Mouse (Mus musculus) telencephalon, adult 2 months (tissue): ENCODE measurements around the gene Polr2f.

ENCODE experiments used
- DNase-seq: peaks from one replicate; pipeline ENCODE4 v3.0.0-alpha.2; 2011; ENCODE audit warnings: low read depth, low spot score

Polr2f gene

DNA sequence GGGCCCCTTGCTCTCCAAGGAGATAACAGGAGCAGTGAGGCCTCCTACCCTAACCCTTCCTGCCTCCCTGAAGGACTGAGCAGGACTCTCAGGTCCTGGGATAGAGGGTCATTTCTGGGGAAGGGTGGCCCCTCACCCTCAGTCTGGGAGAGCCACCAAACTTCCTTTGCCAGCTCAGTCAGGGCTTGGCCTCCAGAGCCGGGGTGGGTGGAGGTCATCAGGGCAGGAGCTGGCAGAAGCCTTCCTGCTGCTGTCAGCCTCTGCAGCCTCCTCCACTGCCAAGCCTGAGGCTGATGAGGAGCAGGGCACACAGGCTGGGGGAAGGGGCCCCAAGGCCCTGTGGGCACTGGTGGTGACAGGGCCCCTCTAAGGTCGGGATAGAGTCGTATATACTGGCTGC, 14.8 kb downstream of the Polr2f start:
- no peak for DNase-seq

GRCm38 (mm10) chr15:79162301-79162700, 21.5 kb downstream of the Polr2f start:
- DNase-seq = no peak

DNA sequence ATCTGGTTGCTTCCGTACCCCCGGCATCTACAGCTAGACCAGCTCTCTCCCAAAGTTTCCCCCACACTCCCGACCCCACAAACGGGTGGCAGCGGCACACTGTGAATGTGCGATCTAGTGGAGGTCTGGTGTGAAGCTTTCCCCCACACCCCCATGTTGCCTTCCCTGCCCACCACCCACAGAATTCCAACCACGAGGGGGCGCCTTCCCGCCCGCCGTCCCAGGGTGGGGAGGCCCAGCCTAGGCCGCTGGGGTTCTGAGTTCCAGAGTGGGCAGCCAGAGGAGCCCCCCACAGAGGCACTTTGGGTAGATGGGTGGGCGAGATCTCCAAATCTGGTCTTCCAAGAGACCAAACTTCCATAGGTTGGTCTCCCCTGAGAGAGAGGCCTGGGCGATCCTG, 22.0 kb downstream of the Polr2f start:
- no peak for DNase-seq

GRCm38 (mm10) chr15:79164251-79164650, 23.4 kb downstream of the Polr2f start:
- peak; percentile 29 for DNase-seq

DNA sequence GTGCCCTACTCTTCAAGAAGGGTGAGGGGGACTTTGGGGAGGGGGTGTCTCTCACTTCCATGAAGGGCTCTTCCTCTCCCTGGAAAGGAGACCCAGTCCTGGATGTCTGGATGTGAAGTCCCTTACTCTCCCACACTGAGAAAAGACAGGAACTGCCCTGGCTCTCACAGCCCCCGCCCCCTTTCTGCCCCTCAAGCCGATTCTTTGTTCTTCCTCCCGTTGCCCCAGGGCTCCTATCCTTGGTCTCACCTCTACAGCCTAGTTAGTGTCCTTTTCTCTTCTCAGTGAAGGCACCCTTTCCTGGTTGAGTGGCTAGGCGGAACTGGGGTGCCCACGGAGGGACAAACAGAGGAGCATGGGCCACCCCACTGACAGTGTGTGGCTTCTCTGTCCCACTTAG, 24.3 kb downstream of the Polr2f start, which contains the start of gene Sox10:
Gene Sox10, minus strand, starts transcription at position 101 of the 400 bp plus-strand sequence.
- DNase-seq = no peak

GRCm38 (mm10) chr15:79166712-79167111, 25.9 kb downstream of the Polr2f start:
- DNase-seq = peak; percentile 40

DNA sequence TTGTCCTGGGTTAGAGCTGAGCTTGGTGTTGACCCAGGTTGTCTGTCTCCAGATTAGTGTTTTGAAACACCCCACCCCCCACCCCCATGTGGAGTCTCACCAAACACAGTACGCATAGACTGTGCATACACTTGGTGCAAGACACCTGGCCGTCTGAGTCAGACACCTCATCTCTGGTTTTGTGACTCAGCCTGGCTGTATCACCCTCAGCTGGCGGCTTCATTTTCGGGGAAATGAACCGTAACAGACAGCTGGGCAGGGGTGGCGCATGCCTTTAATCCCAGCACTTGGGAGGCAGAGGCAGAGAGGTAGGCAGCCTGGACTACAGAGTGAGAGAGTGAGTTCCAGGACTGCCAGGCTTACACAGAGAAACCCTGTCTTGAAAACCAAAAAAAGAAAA, 36.1 kb downstream of the Polr2f start:
- no peak for DNase-seq

GRCm38 (mm10) chr15:79185213-79185612, 44.4 kb downstream of the Polr2f start:
- no peak for DNase-seq

GRCm38 (mm10) chr15:79187819-79188218, 47.0 kb downstream of the Polr2f start:
- no peak for DNase-seq

- DNase-seq = no peak
Measured at GRCm38 (mm10) chr15:79191426-79191825, 50.6 kb downstream of the Polr2f start.

DNA sequence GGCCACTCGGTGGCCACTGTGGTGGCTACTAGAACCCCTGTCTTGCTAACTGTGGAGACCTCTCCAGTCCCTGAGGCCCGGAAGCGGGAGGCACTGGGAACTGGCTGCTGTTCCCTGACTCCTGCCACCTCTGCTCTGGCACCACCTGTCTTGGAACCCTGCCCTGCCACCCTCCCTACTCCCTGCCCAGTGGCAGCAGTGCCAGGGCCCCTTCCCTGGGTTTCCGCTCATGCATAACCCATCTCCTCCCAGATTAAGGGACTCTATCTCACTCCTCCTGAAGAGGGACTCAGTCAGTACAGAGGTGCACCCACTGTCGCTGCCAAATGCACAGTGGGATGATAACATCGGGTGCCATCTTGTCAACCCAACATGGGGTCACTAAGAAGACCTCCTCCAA, 51.6 kb downstream of the Polr2f start:
- no peak for DNase-seq

DNA sequence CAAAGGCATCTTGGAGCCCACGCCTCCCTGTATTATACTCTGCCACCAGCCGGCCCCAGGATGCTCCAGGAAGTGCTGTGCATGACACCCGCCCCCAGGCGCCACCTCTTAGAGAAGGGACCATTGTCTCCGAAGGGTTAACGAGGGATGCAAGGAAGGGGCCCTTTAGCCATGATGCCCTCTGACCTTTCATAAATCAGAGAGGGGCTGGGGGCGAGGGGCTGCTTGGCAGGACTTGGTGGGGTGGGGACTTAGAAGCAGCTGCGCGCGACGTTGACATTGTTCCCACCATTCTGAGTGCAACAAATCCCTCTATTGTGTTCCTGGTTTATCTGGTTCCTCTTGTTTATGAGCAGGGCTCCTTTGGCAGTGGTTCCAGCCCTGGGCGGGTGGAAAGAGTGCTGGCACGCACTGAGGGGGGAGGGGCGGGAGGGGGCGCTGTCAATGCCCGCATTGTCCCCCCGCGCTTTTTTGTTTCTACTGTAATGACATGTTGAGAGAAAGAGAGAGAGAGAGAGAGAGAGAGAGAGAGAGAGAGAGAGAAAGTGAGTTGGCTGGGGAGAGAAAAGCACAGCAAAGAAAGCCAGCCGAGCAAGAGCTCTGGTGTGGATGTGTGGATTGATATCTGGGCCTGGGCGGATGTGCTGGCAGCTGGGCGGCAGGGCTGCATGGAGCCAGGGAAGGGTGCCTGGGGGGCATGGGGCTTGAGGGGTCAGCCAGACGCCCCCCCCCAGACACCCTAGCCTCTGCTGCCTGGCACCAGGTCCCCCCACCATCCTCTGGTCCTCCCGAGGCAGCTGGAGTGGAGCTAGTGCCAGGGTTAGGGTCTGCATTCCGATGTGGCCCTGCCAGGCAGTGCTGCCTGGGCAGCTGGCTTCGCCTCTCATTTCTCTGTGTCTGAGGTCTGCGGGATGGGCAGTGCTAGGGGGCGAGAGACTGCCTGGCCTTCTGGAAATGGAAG, 52.4 kb downstream of the Polr2f start:
- DNase-seq = peak; percentile 70

DNA sequence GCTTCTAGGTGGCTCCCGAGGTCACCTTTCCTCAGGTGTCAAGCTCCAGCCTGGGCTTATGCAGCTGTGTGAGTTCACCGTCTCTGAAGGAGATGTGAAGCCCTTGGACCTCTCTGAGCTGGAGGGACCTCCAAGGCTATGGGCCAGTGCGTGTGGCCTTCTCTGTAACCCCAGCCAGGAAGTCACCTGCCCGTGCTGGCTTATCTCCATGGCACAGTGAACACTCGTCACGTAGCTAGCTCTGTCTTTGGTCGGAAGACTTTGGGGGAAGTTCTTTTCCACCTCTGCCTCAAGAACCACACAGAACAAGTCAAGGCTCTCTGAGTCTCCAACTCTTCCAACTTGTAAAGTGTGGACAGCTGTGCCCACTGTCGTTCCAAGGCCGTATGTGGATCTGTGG, 53.2 kb downstream of the Polr2f start:
- no peak for DNase-seq

GRCm38 (mm10) chr15:79194946-79195345, 54.1 kb downstream of the Polr2f start:
- no peak for DNase-seq

- DNase-seq = no peak
Measured at GRCm38 (mm10) chr15:79195492-79195891, 54.7 kb downstream of the Polr2f start.

GRCm38 (mm10) chr15:79199390-79199976, 58.7 kb downstream of the Polr2f start:
- DNase-seq = no peak
